Mouse (Mus musculus) midbrain, embryonic 11.5 days (tissue): Measurements from ENCODE around the gene Pet100. TPM values are rescaled to one million over a fixed set of nuclear protein-coding genes. Genes with fewer than 3 reads are reported as not detected.

ENCODE experiments used
- ATAC-seq: fragments of 200-750 bp; cut with Nextera tagmentation; 2 replicates; pipeline ENCODE4 v1.8.0; 2017; ENCODE audit warnings: moderate TSS enrichment, moderate library complexity; ENCODE audit not compliant: low FRiP score
- DNase-seq: peaks from one replicate; pipeline ENCODE4 v3.0.0; 2015; ENCODE audit warnings: low spot score; ENCODE audit errors: missing footprints
- H3K27ac ChIP-seq: fragments of 300-500 bp; sonication (generic); 2 replicates; pipeline ENCODE4 v1.5.1; 2014; ENCODE audit warnings: low read depth, low read length
- H3K27me3 ChIP-seq: fragments of 300-500 bp; sonication (generic); 2 replicates; pipeline ENCODE4 v1.6.1; 2014; ENCODE audit warnings: mild to moderate bottlenecking, low read length, moderate library complexity, mixed read lengths; ENCODE audit not compliant: control insufficient read depth, insufficient read depth
- H3K36me3 ChIP-seq: fragments of 300-500 bp; sonication (generic); 2 replicates; pipeline ENCODE4 v1.6.1; 2014; ENCODE audit warnings: mild to moderate bottlenecking, low read length, moderate library complexity, mixed read lengths; ENCODE audit not compliant: control insufficient read depth, insufficient read depth
- H3K4me1 ChIP-seq: fragments of 300-500 bp; sonication (generic); 2 replicates; pipeline ENCODE4 v1.6.1; 2014; ENCODE audit warnings: low read length; ENCODE audit not compliant: control insufficient read depth, insufficient read depth
- H3K4me2 ChIP-seq: fragments of 300-500 bp; sonication (generic); 2 replicates; pipeline ENCODE4 v1.6.1; 2014; ENCODE audit warnings: mild to moderate bottlenecking, moderate library complexity
- H3K4me3 ChIP-seq: fragments of 300-500 bp; sonication (generic); 2 replicates; pipeline ENCODE4 v1.5.1; 2014; ENCODE audit warnings: low read depth, low read length
- H3K9ac ChIP-seq: fragments of 300-500 bp; sonication (generic); 2 replicates; pipeline ENCODE4 v1.6.1; 2014; ENCODE audit warnings: low read length
- H3K9me3 ChIP-seq: fragments of 300-500 bp; sonication (generic); 2 replicates; pipeline ENCODE4 v1.6.1; 2016; ENCODE audit warnings: low read length; ENCODE audit not compliant: control insufficient read depth
- WGBS: fragments of 180-500 bp; shearing (Covaris S2); extraction: QIAGEN DNeasy Blood & Tissue Kit; methylation state at CpG from one replicate; pipeline ENCODE4 v1.1.7; 2014; 5-methylcytosine and 5-hydroxymethylcytosine counted together
- polyA plus RNA-seq: library from polyadenylated mRNA; unstranded; fragments of >200 nt; fragmentation: Nextera tagmentation; extraction: Ambion mirVana; gene quantifications from 2 replicates; pipeline ENCODE4 v1.2.1, GENCODE M21; 2014

Gene Pet100
- polyA plus RNA-seq, 1 experiment from 2014 or later = 113 TPM

DNA sequence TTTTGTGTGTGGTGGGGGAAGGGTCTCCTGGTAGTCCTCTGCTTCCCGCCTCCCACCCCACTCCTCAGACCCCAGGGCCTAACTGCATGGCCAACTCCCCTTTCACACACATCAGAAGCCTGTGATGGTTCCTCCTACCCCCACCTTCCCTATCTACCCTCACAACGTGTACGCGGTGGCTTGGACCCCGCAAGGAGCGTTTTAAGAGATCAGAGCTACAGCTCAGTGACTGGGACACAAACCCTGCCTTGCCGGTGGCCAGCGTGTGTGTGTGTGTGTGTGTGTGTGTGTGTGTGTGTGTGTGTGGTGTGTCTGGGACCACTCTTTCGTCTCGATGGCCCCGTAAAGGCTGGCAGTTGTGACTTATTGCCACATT lies 33.1 kb upstream of the Pet100 start:
- Histone ChIP-seq H3K4me1 (no peaks in the 10 kb centered on the region), H3K4me2 (peak overlapping the region; percentile 95), H3K27me3 (peaks cover 3% of the 10 kb centered on the region), H3K9me3 (no peaks in the 10 kb centered on the region), H3K36me3 (no peaks in the 10 kb centered on the region), H3K4me3 (peak overlapping the region; percentile 83), H3K9ac (peak overlapping the region; percentile 89), H3K27ac (no peak overlapping the region)
- ATAC-seq = peak; percentile 72
- peak; percentile 91 for DNase-seq
- 2% methylated on average over 11 of the region's 11 CpGs for WGBS

DNA sequence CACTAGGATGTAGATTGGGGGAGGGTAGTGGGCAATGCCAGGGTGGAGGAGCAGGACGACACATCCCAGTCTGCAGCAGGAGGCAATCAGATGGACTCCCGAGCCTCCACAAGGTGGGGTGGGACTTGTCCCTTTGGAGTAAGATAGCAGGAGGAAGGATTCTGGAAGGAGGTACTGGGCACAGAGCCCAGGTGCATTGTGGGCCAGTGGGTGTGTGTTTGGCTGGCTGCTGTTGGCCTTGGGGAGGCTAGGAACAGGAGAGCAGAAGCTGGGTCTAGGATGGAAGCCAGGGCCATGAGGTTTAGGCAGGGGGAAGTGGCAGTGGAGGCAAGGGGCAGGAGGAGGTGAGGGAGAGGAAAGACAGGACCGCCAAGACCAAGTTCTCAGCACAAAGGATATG lies 27.9 kb upstream of the Pet100 start:
- 77% methylated on average over 3 of the region's 3 CpGs for WGBS
- no peak overlapping the region for H3K4me3 ChIP-seq
- no peak for ATAC-seq
- H3K4me2 ChIP-seq = no peak overlapping the region
- no peak for DNase-seq
- H3K27me3 ChIP-seq = no peaks in the 10 kb centered on the region
- no peaks in the 10 kb centered on the region for H3K4me1 ChIP-seq
- no peak overlapping the region for H3K9ac ChIP-seq
- no peak overlapping the region for H3K27ac ChIP-seq
- no peaks in the 10 kb centered on the region for H3K9me3 ChIP-seq
- no peaks in the 10 kb centered on the region; the same call in 1 of the 2 replicates for H3K36me3 ChIP-seq

DNA sequence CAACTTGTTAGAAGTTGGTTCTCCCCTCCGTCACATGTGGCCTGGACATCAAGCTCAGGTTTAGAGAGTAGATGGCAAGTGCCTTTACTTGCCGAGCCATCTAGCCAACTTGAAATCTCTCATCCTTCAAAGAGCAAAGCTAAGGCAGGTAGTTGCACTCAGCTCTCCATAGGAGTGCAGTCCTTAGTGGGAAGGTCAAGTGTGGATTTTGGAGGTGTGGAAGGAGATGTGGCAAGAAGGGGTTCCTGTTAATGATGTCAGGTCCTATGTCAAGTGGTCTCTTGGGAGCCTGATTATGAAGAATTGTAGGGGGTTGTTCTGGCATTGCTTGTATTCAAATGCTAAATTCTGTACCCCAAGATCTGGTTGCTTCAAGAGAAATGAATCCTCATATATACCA lies 26.9 kb upstream of the Pet100 start:
- no peak overlapping the region for H3K4me3 ChIP-seq
- ATAC-seq = no peak
- H3K36me3 ChIP-seq = no peaks in the 10 kb centered on the region; the same call in 1 of the 2 replicates
- H3K4me2 ChIP-seq = no peak overlapping the region
- H3K27me3 ChIP-seq = no peaks in the 10 kb centered on the region
- no peak for DNase-seq
- WGBS = 92% methylated on average over 2 of the region's 2 CpGs
- no peak overlapping the region for H3K27ac ChIP-seq
- no peaks in the 10 kb centered on the region for H3K9me3 ChIP-seq
- no peak overlapping the region for H3K9ac ChIP-seq
- no peaks in the 10 kb centered on the region for H3K4me1 ChIP-seq

DNA sequence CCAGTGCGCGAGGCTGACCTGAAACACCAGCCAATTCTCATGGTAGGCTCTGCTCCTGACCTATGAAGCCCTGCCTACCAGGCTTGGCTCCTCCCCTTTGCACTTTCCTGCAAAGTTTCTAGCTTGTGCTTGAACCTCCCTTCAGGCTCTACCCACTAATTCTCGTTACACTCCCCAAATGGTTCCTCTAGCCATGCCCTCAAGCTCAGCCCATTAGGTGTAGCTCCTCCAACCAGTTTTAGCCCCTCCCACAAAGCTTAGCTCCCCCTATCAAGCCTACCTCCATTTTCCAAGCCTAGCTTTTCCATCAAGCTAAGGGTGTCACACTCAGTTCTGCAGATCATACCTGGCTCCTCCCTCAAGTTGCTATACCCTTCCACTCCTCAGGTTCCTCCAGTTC lies 23.3 kb upstream of the Pet100 start:
- no peaks in the 10 kb centered on the region for H3K27me3 ChIP-seq
- H3K9ac ChIP-seq = no peak overlapping the region
- no peak overlapping the region for H3K27ac ChIP-seq
- H3K36me3 ChIP-seq = no peaks in the 10 kb centered on the region; the same call in 1 of the 2 replicates
- ATAC-seq (no peak), DNase-seq (no peak)
- no peaks in the 10 kb centered on the region for H3K4me1 ChIP-seq
- H3K9me3 ChIP-seq = no peaks in the 10 kb centered on the region
- no peak overlapping the region for H3K4me3 ChIP-seq
- WGBS = 83% methylated on average over 3 of the region's 3 CpGs
- H3K4me2 ChIP-seq = no peak overlapping the region

DNA sequence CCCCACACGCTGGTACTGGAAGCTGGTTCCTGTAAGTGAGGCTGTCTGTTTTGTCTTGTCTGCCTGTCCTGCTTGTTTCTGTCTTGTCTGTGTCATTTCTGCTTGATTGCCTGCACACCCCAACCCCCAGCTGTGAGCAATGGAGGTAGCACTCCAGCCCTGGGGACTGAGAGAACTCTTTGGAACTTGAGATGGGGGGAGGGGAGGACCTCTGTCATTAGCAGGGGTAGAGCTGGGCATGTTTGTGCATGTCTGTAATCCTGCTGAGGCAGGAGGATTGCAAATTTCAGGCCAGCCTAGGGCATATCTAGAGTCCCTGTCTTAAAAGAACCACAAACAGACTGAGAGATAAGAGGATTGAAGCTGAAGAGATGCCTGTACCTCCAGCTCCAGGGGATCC lies 22.1 kb upstream of the Pet100 start:
- no peak overlapping the region for H3K9ac ChIP-seq
- no peak overlapping the region for H3K27ac ChIP-seq
- H3K27me3 ChIP-seq = no peaks in the 10 kb centered on the region
- no peak for ATAC-seq
- H3K4me3 ChIP-seq = no peak overlapping the region
- no peak overlapping the region for H3K4me2 ChIP-seq
- H3K36me3 ChIP-seq = peaks cover 5% of the 10 kb centered on the region
- no peak for DNase-seq
- no peaks in the 10 kb centered on the region for H3K4me1 ChIP-seq
- WGBS = 93% methylated on average over 1 of the region's 1 CpGs
- H3K9me3 ChIP-seq = no peaks in the 10 kb centered on the region

DNA sequence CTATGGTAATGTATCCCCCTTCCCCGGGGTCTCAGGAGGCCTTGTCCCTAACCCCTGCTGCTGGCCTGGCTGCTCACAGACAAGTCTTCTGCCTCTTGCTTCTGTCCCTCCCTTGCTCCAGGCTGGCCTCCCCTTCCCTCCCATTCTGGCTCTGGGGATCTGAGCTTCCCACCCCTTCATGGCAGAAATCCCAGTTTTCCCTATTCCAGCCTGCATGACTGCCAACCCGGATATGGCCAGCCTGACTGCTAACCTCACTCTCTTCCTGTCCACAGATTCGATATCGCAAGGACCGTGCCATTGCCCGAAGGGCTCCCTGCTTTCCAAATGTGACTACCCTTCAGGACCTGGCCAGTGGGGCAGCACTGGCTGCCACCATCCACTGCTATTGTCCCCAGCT lies 20.9 kb upstream of the Pet100 start:
- no peak overlapping the region for H3K4me2 ChIP-seq
- H3K27me3 ChIP-seq = no peaks in the 10 kb centered on the region
- H3K27ac ChIP-seq = no peak overlapping the region
- H3K9ac ChIP-seq = no peak overlapping the region
- no peaks in the 10 kb centered on the region for H3K4me1 ChIP-seq
- no peak overlapping the region for H3K4me3 ChIP-seq
- 91% methylated on average over 6 of the region's 6 CpGs for WGBS
- ATAC-seq (no peak), DNase-seq (no peak)
- no peaks in the 10 kb centered on the region for H3K9me3 ChIP-seq
- H3K36me3 ChIP-seq = peaks cover 7% of the 10 kb centered on the region

DNA sequence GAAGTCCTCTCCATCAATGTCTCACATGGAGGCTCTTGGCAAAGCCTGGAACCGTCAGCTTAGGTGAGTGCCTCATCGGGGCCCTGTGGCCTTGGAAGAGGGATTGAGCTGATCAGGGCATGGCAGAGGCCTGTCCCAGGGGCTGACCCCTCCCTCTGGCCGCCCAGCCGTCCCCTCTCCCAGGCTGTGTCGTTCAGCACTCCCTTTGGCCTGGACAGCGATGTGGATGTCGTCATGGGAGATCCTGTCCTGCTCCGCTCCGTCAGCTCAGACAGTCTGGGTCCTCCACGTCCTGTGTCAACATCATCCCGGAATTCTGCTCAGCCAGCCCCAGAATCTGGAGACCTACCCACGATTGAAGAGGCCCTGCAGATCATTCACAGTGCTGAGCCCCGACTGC lies 17.9 kb upstream of the Pet100 start:
- Histone ChIP-seq H3K9me3 (no peaks in the 10 kb centered on the region), H3K4me3 (no peak overlapping the region), H3K9ac (no peak overlapping the region), H3K36me3 (peaks cover 12% of the 10 kb centered on the region), H3K4me2 (no peak overlapping the region), H3K27ac (no peak overlapping the region), H3K4me1 (no peaks in the 10 kb centered on the region), H3K27me3 (no peaks in the 10 kb centered on the region)
- DNase-seq (no peak), ATAC-seq (no peak)
- WGBS = 84% methylated on average over 13 of the region's 13 CpGs

DNA sequence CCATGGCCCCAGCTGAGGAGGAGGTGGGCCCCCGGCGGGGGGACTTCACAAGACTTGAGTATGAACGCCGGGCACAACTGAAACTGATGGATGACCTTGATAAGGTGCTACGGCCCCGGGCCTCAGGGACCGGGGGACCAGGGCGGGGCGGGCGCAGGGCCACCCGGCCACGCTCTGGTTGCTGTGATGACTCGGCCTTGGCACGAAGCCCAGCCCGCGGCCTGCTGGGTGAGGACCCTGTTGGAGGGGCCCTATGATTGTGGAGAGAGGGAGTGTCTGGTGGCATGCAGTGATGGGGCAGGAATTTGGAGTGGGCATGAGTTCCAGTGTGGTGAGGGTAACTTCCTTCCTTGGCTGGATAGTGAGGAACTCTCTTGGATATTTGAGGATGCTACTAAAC lies 14.8 kb upstream of the Pet100 start:
- Histone ChIP-seq H3K4me3 (no peak overlapping the region), H3K27ac (no peak overlapping the region), H3K9me3 (no peaks in the 10 kb centered on the region), H3K27me3 (no peaks in the 10 kb centered on the region), H3K4me1 (no peaks in the 10 kb centered on the region), H3K4me2 (no peak overlapping the region), H3K36me3 (peaks cover 30% of the 10 kb centered on the region), H3K9ac (no peak overlapping the region)
- ATAC-seq = no peak
- 94% methylated on average over 16 of the region's 16 CpGs for WGBS
- DNase-seq = no peak

DNA sequence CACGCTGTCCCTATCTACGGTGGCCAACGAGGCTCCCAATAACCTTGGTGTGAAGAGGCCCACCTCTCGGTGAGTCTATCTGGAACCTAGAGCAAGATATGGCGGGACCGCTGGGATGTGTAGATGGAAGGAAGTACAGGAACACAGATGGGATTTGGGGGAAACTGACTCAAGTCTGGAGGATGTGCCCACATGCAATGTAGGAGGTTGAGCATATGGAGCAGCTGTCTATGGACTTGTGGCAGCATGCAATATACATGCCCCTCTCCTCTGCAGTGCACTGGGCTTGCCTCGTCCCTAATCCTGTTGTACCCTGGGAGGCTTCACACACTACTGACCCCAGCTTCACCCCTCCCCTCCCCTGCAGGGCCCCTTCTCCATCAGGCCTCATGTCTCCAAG lies 13.5 kb upstream of the Pet100 start:
- Histone ChIP-seq H3K4me3 (no peak overlapping the region), H3K36me3 (peaks cover 31% of the 10 kb centered on the region), H3K9me3 (no peaks in the 10 kb centered on the region)

More for the DNA sequence above, 13.5 kb upstream of the Pet100 start:
- ATAC-seq (no peak), DNase-seq (no peak)
- no peak overlapping the region for H3K27ac ChIP-seq
- WGBS = 87% methylated on average over 7 of the region's 7 CpGs
- no peak overlapping the region for H3K4me2 ChIP-seq
- H3K27me3 ChIP-seq = no peaks in the 10 kb centered on the region
- no peak overlapping the region for H3K9ac ChIP-seq
- no peaks in the 10 kb centered on the region for H3K4me1 ChIP-seq
